Mouse (Mus musculus): ENCODE data around the gene 1810062G17Rik.

- TF ChIP-seq CTCF (IDR thresholded peaks at IDR 0.05 in 2 of 3, conservative IDR thresholded peaks at IDR 0.05 in 1 of 3; ENCODE audit: control insufficient read depth in 1 of 3, insufficient read depth in 1 of 3, low read depth in 2 of 3, low read length in 3 of 3, poor library complexity in 1 of 3, severe bottlenecking in 1 of 3) (no peak), TAL1 (IDR thresholded peaks at IDR 0.05; ENCODE audit: low read length) (no peak), EP300 (IDR thresholded peaks at IDR 0.05; ENCODE audit: low read depth in 1 of 2, low read length in 2 of 2) (no peak), POLR2AphosphoS2 (IDR thresholded peaks at IDR 0.05; ENCODE audit: low read length) (no peak), UBTF (IDR thresholded peaks at IDR 0.05; ENCODE audit: borderline replicate concordance, insufficient read depth, low read depth, low read length) (no peak), POLR2A (IDR thresholded peaks at IDR 0.05; ENCODE audit: control insufficient read depth in 1 of 2, insufficient read depth in 1 of 2, low read depth in 1 of 2, low read length in 2 of 2, poor library complexity in 1 of 2) (no peak), SIN3A (IDR thresholded peaks at IDR 0.05; ENCODE audit: low read length) (no peak)
These were observed 26.2 kb upstream of the 1810062G17Rik start for GRCm38 (mm10) chr3:36449292-36450165.

Data from MEL (cell line).